27 mouse cellular contexts compared by ENCODE assay signal in genomic region chr5:131229744-131230143, GRCm38 (mm10).
DNase-seq lines count a peak whose midpoint lies in the region; ATAC-seq lines count a peak whose summit lies in the region.
"Had no signal": no experiment of that assay in that cellular context is flagged by ENCODE, and none has a peak within 500 bp of the region (broad histone marks: within the 10 kb centered on the region; RNA-seq: fewer than 3 reads in every experiment).

No protein-coding gene starts in this region.

- no peak overlapping the region for H3K4me3 ChIP-seq in heart, embryonic 12.5 days
- H3K4me3 ChIP-seq in heart, embryonic 15.5 days: no peak overlapping the region
- no peak overlapping the region for H3K4me3 ChIP-seq in liver, embryonic 12.5 days
- H3K4me3 ChIP-seq: hindbrain, embryonic 12.5 days; intestine, embryonic 15.5 days; liver, embryonic 13.5 days; stomach, embryonic 15.5 days had no signal

- H3K9ac ChIP-seq in heart, embryonic 12.5 days: no peak overlapping the region
- H3K9ac ChIP-seq in heart, embryonic 15.5 days: no peak overlapping the region
- H3K9ac ChIP-seq in liver, embryonic 12.5 days: no peak overlapping the region
- H3K9ac ChIP-seq: hindbrain, embryonic 12.5 days; intestine, embryonic 15.5 days; liver, embryonic 13.5 days; stomach, embryonic 15.5 days had no signal

- no peak for ATAC-seq in heart, embryonic 12.5 days (ENCODE audit: insufficient number of reproducible peaks, low FRiP score)
- ATAC-seq in heart, embryonic 15.5 days (replicated peaks; ENCODE audit: insufficient number of reproducible peaks, insufficient read depth, low FRiP score, low read depth): no peak
- ATAC-seq in liver, embryonic 12.5 days: no peak
- ATAC-seq: CD4-positive, CD25-positive, alpha-beta regulatory T cell, adult 4 months; forebrain, embryonic 14.5 days; hindbrain, postnatal 0 days; intestine, embryonic 15.5 days had no signal

- no peaks in the 10 kb centered on the region for H3K9me3 ChIP-seq in heart, embryonic 12.5 days (replicated peaks)
- H3K9me3 ChIP-seq in heart, embryonic 15.5 days (replicated peaks): no peaks in the 10 kb centered on the region
- 0 out of 2 replicates have a peak, but pooled peaks cover 4% of the 10 kb centered on the region for H3K9me3 ChIP-seq in liver, embryonic 12.5 days (replicated peaks)
- H3K9me3 ChIP-seq: hindbrain, embryonic 12.5 days; intestine, embryonic 15.5 days; liver, embryonic 13.5 days; stomach, embryonic 15.5 days had no signal

- WGBS in heart, embryonic 12.5 days: 54% methylated on average over 10 of the region's 10 CpGs
- 56% methylated on average over 10 of the region's 10 CpGs for WGBS in heart, embryonic 15.5 days
- 69% methylated on average over 10 of the region's 10 CpGs for WGBS in liver, embryonic 12.5 days (ENCODE audit: insufficient replicate concordance)

- H3K36me3 ChIP-seq in heart, embryonic 12.5 days: no peaks in the 10 kb centered on the region
- H3K36me3 ChIP-seq in heart, embryonic 15.5 days: no peaks in the 10 kb centered on the region
- no peaks in the 10 kb centered on the region for H3K36me3 ChIP-seq in liver, embryonic 12.5 days
- H3K36me3 ChIP-seq: hindbrain, embryonic 12.5 days; intestine, embryonic 15.5 days; liver, embryonic 13.5 days; stomach, embryonic 15.5 days had no signal

- H3K27ac ChIP-seq in heart, embryonic 12.5 days (ENCODE audit: poor library complexity, severe bottlenecking): peak overlapping the region; percentile 67
- H3K27ac ChIP-seq in heart, embryonic 15.5 days: peak overlapping the region; percentile 81
- H3K27ac ChIP-seq in liver, embryonic 12.5 days: no peak overlapping the region
- H3K27ac ChIP-seq: hindbrain, embryonic 12.5 days; hindbrain, postnatal 0 days; intestine, embryonic 15.5 days; kidney, postnatal 0 days; liver, embryonic 13.5 days; stomach, embryonic 15.5 days had no signal

- DNase-seq in heart, adult 11 months: peak; percentile 78
- no peak for DNase-seq in heart, adult 8-10 months (ENCODE audit: low spot score)
- DNase-seq in heart, adult 9 months (ENCODE audit: low spot score in 2 of 2): no peak
- no peak for DNase-seq in adrenal gland, adult 18-20 months (ENCODE audit: low spot score in 2 of 2)
- DNase-seq: adrenal gland, adult 2 months; cerebellum, adult 8-10 months; cerebellum, postnatal 25 days; kidney, adult 2 months; kidney, postnatal 4 days; layer of hippocampus, postnatal 36 days; left cerebral cortex, postnatal 4 days; liver, embryonic 13.5 days; lung, adult 18-20 months; lung, postnatal 14 days; midbrain, embryonic 14.5 days; retina, postnatal 1 day; right cerebral cortex, postnatal 14 days had no signal

- H3K27me3 ChIP-seq in heart, embryonic 12.5 days (replicated peaks): no peaks in the 10 kb centered on the region
- no peaks in the 10 kb centered on the region for H3K27me3 ChIP-seq in heart, embryonic 15.5 days
- no peaks in the 10 kb centered on the region for H3K27me3 ChIP-seq in liver, embryonic 12.5 days (replicated peaks)
- H3K27me3 ChIP-seq: hindbrain, embryonic 12.5 days; intestine, embryonic 15.5 days; liver, embryonic 13.5 days; stomach, embryonic 15.5 days had no signal

- peaks cover 18% of the 10 kb centered on the region for H3K4me1 ChIP-seq in heart, embryonic 12.5 days (replicated peaks)
- H3K4me1 ChIP-seq in heart, embryonic 15.5 days (replicated peaks): peaks cover 27% of the 10 kb centered on the region
- H3K4me1 ChIP-seq in liver, embryonic 12.5 days: no peaks in the 10 kb centered on the region
- H3K4me1 ChIP-seq: hindbrain, embryonic 12.5 days; intestine, embryonic 15.5 days; liver, embryonic 13.5 days; stomach, embryonic 15.5 days had no signal

- no peak overlapping the region for H3K4me2 ChIP-seq in heart, embryonic 12.5 days
- no peak overlapping the region for H3K4me2 ChIP-seq in heart, embryonic 15.5 days
- H3K4me2 ChIP-seq in liver, embryonic 12.5 days: no peak overlapping the region
- H3K4me2 ChIP-seq: hindbrain, embryonic 12.5 days; intestine, embryonic 15.5 days; liver, embryonic 13.5 days; stomach, embryonic 15.5 days had no signal
